Mouse (Mus musculus): ENCODE results near the gene Sec23a.

DNA sequence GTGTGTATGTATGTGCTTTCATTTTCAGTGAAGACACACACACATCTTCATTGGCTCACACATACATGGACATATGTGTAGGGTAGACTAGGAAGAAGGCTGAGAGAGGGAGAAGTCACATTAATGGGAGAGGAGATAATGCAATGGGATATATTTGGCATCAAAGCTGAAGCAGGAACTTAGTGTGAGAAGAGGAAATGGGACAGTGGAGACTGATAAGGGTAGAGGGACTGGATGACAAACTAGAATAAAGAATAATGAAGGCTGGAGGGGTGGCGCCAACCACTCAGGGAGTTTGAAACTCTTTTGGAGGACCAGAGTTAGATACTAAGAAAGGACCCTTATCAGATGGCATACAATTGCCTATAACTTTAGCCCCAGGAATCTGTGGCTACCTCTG lies 51.0 kb downstream of the Sec23a start:
- no peak for TF ChIP-seq POLR2A (IDR thresholded peaks at IDR 0.05; ENCODE audit: borderline replicate concordance, extremely low read depth, insufficient read depth, insufficient read length, poor library complexity, severe bottlenecking)
- TF ChIP-seq CTCF (IDR thresholded peaks at IDR 0.05; ENCODE audit: borderline replicate concordance, extremely low read depth, insufficient read depth, insufficient read length), result no peak

Data from brain, embryonic 14.5 days (tissue).